Mouse (Mus musculus): ENCODE results near the gene Tmc6.

DNA sequence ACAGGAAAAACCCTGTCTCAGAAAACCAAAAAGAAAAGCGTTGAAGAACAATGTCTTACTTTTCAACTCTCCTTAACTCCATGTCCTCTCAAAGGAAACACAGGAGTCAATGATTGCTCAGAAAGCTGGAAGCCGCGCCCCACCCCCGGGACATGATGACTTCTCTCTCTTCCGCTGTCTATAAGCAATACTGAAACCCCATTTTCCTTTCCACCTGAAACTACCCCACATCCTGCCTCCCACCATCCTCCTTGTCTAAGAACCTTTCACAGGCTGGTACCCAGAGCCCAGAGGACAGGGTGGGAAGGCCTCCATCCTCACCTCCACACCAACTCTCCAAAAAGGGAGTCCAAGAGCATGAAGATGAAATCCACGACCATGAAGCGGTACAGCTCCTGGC lies 9.6 kb downstream of the Tmc6 start:
- no peak for TF ChIP-seq POLR2A (IDR thresholded peaks at IDR 0.05; ENCODE audit: insufficient read depth, low read depth, low read length)
- no peak for TF ChIP-seq CTCF (IDR thresholded peaks at IDR 0.05)
- TF ChIP-seq EP300 (IDR thresholded peaks at IDR 0.05; ENCODE audit: insufficient read depth, low read depth, low read length), result no peak
